Mouse (Mus musculus): ENCODE data around the gene Tmem231.
A peak's percentile ranks its signal among the peaks of the same experiment; 100 is the strongest.

The Tmem231 gene

DNA sequence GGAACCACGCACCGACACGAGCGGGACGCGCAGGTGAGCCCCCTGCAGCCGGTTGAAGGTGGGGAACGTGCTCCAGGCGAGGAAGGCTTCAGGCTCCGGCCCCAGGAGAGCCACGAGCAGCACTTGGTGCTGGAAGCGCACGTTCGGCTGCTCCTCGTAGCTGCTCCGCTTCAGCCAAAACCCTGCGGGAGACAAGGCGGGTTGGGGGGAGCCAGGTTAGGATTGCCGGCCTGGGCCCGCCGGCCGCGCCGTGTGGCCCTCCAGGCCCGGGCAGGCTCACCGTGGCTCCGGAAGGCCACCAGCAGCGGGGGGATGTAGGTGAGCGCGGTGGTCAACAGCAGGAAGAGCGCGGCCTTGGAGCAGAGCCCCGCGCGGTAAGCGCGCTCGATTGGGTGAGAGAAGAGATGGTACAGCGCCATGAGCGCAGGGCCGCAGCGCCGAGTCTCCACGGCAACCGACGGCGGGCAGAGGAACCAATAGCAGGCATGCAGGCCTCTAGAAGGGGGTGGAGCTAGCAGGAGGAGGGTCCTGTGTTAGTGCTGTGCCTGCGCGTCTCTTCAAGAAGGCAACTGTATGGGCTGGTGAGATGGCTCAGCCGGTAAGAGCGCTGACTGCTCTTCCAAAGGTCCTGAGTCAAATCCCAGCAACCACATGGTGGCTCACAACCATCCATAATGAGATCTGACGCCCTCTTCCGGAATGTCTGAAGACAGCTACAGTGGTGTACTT lies at the start of gene Tmem231:
Gene Tmem231, minus strand, starts transcription at position 534 of the 729 bp plus-strand sequence.
- DNase-seq (ENCODE audit: low read depth): peak; percentile 93

GRCm38 (mm10) chr8:111982116-111982515 lies 48.4 kb upstream of the Tmem231 start:
- peak; percentile 43 for DNase-seq (ENCODE audit: low read depth)

GRCm38 (mm10) chr8:111978147-111978546 lies 44.5 kb upstream of the Tmem231 start:
- no peak for DNase-seq (ENCODE audit: low read depth)

- DNase-seq (ENCODE audit: low read depth): peak; percentile 60
Observed at GRCm38 (mm10) chr8:111976326-111976725, 42.6 kb upstream of the Tmem231 start.

DNA sequence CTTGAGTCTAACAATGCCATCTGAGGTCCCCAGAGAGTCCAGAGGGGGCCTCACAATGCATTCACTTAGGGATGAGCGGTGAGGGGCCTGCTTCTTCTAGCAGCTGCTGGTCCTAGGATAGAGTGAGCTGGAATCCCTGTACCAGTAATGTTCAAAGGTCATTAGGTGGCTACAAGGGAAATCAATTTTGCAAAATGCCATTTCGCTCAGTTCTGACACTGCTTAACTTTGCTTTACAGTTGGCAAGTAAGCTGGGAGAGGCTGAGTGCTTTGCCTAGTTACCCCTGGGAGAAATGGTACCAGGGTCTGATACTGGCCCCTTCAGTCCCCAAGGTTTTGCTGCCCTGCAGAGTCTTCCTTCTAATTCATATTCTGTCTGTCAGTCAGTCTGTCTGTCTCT lies 42.0 kb upstream of the Tmem231 start:
- no peak for DNase-seq (ENCODE audit: low read depth)

DNA sequence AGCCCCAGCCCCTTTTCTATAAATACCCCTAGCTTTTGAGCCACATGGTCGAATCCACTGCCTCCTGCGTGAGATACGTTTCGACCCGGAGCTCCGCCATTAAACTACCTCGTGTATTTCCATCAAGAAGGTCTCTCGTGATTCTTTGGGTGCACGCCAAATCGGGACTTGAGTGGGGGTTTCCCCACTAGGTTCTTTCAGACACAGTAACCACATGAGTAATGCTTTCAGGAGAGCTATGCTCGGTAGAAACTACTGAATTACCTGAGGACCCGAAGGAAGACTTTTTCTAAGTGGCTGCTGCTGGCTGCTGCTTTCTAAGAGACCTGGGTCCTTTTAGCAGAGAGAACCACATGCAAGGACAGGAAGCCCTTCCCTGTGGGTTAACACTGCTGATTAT lies 40.5 kb upstream of the Tmem231 start:
- DNase-seq (ENCODE audit: low read depth): peak; percentile 23

GRCm38 (mm10) chr8:111968991-111969390 lies 35.3 kb upstream of the Tmem231 start:
- DNase-seq (ENCODE audit: low read depth): no peak

- DNase-seq (ENCODE audit: low read depth): no peak
Observed at GRCm38 (mm10) chr8:111968541-111968940, 34.9 kb upstream of the Tmem231 start.

DNA sequence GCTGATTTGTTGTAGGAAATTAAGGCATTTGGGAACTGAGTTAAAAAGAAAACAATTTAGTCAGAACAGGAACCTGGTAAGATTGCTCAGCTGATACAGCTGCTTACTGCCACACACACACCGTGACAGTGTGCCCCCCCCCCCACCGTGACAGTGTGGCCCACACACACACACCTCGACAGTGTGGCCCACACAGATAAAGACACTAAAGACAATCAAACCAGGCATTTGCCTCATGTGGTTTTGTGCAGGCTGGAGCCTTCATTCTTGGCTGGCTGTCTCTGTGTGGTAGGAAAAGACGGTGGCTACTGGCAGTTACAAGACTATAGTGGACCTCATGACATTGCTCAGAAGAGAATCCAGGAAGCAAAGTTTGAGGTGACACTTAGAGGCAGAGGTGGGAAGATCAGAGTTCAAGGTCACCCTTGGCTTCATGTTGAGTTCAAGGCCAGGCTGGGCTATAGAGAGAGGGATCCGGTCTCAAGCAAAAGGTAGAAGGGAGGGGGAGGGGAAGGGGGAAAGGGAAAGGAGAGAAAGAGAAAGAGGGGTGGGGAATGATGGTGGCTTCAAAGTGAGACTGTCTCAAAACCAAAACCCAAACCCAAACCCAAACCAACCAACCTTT lies 33.7 kb upstream of the Tmem231 start:
- DNase-seq (ENCODE audit: low read depth): no peak

GRCm38 (mm10) chr8:111964849-111965561 lies 31.3 kb upstream of the Tmem231 start:
- DNase-seq (ENCODE audit: low read depth): no peak

GRCm38 (mm10) chr8:111964351-111964750 lies 30.7 kb upstream of the Tmem231 start:
- DNase-seq (ENCODE audit: low read depth): no peak

DNA sequence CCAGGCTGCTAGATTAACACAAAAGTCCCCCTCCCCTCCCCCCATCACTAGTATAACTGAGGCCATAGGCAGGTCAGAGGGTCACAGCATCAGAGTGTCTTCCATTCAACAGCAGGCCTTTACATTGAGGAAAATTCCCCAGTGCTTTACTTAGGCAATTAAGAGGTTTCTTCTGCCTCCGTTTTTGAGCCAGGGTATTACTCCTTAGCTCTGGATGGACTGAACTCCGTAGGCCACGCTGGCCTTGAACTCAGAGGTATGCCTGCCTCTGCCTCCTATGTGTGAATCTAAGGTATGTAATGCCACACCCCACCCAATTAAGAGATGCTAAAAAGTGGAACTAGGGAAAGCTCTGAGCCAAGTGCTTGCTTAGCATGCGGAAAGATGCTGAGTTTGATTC lies 29.9 kb upstream of the Tmem231 start:
- DNase-seq (ENCODE audit: low read depth): no peak

DNA sequence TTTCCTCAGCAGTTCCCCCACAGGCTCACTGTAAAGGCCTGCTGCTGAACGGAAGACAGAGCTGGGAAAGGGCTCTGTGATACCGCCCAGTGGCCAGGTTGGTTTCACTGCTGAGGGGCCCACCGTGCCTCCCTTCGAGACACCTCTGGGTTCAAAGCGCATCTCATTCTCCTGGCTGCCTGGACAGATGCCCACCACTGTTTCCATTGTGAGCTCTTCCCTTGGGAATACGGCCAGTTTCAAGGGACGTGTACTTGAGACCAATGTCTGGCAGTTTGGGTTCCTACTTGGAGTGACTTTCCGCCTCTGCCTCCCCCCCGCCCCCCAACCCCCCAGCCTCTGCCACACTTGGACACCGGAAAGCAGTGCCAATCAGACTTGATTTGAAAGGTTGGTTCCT lies 29.4 kb upstream of the Tmem231 start:
- DNase-seq (ENCODE audit: low read depth): no peak

DNA sequence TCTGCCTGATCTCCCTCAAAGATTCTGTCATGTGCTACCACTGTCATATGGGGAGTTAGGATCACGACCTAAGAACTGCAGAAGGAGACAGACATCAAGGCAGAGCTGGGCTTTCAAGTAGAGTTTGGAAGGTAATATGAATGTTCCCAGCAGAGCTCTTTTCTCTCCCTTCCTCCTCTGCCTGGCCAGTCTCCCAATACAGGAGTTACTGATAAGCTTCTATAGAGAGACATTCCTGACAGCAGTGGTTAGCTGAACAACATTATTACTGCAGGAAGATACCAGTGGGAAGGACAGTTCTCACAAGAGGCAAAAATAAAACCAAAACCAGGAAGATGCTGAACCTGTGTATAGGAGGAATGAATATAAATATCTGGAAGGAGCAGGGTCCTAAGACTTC lies 28.9 kb upstream of the Tmem231 start:
- DNase-seq (ENCODE audit: low read depth): no peak

GRCm38 (mm10) chr8:111961330-111961729 lies 27.6 kb upstream of the Tmem231 start:
- DNase-seq (ENCODE audit: low read depth): no peak

DNA sequence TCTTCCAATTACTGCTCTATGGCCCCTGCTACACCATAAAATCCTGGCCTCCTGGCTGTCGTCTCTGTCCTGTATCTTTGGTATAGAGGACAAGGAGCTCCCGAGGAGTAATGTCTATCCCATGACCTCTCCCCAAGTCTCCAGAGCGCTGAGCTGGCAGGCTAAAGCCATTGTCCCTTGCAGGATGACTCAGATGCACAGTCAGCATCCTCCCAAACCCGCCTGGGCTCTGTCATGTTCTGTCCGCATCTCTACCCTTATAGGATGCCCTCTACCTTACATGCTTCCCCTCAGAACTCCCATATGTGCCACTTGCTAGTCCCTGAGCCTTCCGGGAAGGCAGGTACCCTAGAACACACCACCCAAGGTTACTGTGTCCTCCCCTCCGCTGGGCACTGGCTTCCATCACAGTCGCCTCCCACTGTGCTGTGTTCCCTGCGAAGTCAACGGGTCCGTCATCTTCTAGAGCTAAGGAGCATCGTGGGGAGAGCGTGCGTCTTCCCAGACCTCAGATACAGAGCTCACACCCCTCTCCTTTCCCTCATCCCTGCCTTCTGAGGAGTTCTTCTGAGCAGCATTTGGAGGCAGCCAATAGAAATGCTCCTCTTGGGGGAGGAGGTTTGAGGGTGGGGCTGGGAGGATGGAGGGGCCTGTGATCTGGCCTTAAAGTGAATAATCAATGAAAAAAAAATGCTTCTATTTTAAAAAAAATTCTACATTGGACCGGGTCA lies 27.1 kb upstream of the Tmem231 start:
- no peak for DNase-seq (ENCODE audit: low read depth)

DNA sequence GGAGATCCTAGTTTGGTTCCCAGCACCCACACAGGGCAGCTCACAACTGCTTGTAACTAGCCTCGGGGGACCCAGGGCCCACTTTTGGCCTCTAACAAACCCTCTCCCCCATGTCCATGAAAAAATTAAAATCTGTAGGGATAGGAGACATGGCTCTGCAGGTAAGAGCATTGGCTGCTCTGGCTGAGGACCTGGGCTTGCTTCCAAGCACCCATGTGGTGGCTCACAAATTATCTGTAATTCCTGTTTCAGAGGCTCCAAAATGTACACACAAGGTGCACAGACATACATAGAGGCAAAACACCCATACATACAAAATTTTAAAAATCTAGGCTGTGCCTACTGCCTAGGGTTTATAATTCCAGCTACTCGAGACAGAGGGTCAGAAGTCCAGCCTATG lies 23.6 kb upstream of the Tmem231 start:
- DNase-seq (ENCODE audit: low read depth): no peak

DNA sequence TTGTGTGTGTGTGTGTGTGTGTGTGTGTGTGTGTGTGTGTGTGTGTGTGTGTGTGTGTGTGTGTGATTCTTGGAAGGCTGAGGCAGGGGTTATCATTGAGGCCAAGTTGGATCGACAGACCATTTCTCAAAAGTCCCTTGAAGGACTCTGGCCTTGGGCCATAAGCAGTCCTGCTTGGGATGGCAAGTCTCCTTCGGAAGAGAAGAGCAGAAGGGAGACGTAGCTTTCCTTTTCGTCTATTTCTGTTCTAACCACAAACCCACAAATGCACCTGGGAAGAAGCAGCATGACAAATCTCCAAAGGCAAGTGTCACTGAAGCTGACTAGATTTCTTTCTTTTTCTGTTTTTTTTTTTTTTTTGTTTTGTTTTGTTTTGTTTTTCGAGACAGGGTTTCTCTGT lies 22.2 kb upstream of the Tmem231 start:
- peak; percentile 27 for DNase-seq (ENCODE audit: low read depth)

DNA sequence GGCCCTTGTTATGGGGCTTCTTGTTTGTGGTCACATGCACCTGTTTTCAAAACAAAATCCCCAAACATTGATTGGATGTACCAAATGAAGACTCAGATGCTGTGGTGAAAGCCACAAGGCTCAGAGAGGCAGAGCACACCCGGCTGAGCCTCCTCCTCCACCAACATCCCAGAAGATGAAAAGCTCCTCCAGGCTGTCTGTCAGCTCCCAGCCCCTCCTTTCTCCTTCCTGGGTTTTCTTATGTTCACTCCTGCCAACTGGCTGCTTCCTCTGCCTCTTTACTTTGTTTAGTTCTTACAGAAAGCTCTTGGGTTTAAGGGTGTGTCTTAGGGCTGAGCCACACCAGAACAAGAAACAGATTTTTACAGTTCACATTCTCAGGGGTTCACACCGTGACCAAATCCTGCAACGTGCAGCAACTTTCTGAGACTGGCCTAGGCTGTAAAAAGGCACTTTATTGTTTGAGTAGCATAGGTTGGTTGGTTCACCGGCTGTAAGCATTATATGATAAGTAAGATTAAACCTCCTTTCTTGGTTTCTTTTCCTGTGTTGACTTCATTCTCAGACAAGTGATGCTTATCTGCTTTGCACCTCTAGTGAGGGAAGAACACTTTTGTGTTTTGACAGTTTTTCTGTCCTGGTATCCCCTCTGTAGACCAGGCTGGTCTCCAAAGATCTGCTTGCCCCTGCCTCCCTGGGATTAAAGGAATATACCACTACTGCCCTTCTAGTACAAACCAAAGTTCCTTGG lies 21.3 kb upstream of the Tmem231 start:
- DNase-seq (ENCODE audit: low read depth): peak; percentile 44

DNA sequence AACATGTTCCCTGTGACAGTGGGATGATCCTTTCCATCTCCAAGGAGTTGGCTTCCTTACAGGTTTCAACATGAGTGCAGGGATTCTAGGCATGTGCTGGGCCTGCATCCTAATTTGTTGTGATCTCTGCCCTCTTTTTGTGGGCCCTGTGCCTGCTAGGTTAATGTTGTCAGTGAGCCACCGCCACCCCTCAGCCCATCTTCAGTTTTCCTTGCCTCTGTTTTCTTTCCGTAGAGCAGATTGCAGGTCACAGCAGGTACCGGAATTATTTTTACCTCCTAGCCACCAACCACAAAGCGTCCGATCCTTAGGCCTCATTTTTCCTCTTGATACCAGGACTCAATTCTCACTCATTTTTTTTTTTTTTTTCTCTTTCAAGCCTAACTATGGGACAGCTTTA lies 18.3 kb upstream of the Tmem231 start:
- no peak for DNase-seq (ENCODE audit: low read depth)

DNA sequence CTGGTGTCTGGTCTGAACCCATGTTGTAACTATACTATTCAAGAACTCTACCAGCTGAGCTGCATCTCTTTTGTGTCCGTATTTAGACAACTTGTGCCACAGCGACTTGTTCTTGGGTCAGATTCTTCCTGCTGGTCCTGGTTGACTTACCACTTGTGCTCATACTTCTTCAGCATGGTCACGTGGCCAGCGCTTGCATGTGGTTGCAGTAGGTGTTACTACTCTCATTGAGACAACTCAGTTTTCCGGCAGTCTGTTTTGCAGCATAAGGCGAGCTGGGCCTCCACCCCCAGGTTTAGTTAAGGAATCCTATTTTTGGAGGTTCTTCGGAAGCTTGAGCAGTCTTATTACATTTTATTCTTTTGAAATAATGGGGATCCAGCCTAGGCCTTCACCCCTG lies 17.6 kb upstream of the Tmem231 start:
- DNase-seq (ENCODE audit: low read depth): no peak

- DNase-seq (ENCODE audit: low read depth): no peak
Observed at GRCm38 (mm10) chr8:111950846-111951245, 17.2 kb upstream of the Tmem231 start.
